Mouse (Mus musculus): ENCODE measurements around the gene Imp3.
"Not testable (repeated sequence)": the region's sequence is repeated elsewhere in the genome, so short reads cannot be mapped to it uniquely, and the experiment has no call there.

DNA sequence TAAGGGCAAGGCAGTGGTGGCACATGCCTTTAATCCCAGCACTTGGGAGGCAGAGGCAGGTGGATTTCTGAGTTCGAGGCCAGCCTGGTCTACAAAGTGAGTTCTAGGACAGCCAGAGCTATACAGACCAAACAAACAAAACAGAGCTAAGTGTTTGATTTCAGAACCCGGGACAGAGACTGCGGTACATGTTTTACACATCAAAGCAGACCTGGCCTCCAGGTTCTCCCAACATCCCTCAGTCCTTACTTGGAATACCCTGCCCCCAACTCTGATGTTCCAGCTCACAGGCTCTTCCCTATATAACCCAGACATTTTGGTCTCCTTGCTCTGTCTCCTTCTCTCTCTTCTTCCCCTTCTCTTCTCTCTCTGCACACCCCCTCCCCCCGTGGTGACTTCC is 27.3 kb upstream of the Imp3 start:
- TF ChIP-seq CTCF (IDR thresholded peaks at IDR 0.05; ENCODE audit: control insufficient read depth, insufficient read depth, insufficient read length); CEBPB (IDR thresholded peaks at IDR 0.05; ENCODE audit: low read depth); MAX (IDR thresholded peaks at IDR 0.05); USF1 (IDR thresholded peaks at IDR 0.05; ENCODE audit: low read depth); MYOD1 (IDR thresholded peaks at IDR 0.05; ENCODE audit: control insufficient read depth, insufficient read length, low read depth); FOSL1 (IDR thresholded peaks at IDR 0.05; ENCODE audit: insufficient read depth, low read length, poor library complexity, severe bottlenecking); MYOG (IDR thresholded peaks at IDR 0.05; ENCODE audit: control insufficient read depth, extremely low read depth, insufficient read length): not testable (repeated sequence)
